Mouse (Mus musculus): ENCODE measurements around the gene Taf9. TPM values are rescaled to one million over a fixed set of nuclear protein-coding genes. Genes with fewer than 3 reads are reported as not detected.

Gene Taf9
- polyA plus RNA-seq, 1 experiment, result 1.8 TPM

DNA sequence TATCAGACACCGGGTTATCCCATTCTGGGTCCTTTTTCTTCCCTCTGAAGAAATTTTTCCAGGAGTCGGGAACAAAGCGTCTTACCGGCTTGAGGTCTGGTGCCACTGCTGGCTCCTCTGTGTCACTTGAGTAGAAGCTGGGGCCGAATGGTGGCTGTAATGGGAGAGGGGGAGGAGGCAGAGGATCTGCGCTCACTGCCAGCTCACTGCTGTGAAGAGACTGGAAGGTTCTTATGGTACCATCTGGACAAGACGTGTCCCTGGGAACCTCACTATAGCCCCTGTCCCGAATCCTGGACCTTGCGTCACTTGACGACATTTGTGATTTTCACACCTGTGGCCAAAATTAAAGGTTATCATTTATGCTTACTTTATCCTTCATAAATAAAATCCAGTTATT is 39.1 kb upstream of the Taf9 start:
- no peaks in the 10 kb centered on the region for H3K4me1 ChIP-seq (ENCODE audit: control insufficient read depth, insufficient read depth, low read length)
- no peaks in the 10 kb centered on the region for H3K36me3 ChIP-seq (ENCODE audit: control insufficient read depth, insufficient read depth, low read length)
- H3K27ac ChIP-seq (ENCODE audit: insufficient read depth, low read depth, low read length), result no peak overlapping the region
- TF ChIP-seq POLR2A (IDR thresholded peaks at IDR 0.05; ENCODE audit: low read depth, low read length), result no peak
- no peak for TF ChIP-seq CTCF (conservative IDR thresholded peaks at IDR 0.05; ENCODE audit: insufficient read depth, insufficient read length, low read depth, low read length)
- H3K27me3 ChIP-seq (replicated peaks; ENCODE audit: control insufficient read depth, insufficient read depth, low read length), result no peaks in the 10 kb centered on the region
- 95% methylated on average over 10 of the region's 10 CpGs for WGBS
- H3K4me3 ChIP-seq (ENCODE audit: insufficient read depth, low read depth, low read length), result no peak overlapping the region
- DNase-seq, result no peak

DNA sequence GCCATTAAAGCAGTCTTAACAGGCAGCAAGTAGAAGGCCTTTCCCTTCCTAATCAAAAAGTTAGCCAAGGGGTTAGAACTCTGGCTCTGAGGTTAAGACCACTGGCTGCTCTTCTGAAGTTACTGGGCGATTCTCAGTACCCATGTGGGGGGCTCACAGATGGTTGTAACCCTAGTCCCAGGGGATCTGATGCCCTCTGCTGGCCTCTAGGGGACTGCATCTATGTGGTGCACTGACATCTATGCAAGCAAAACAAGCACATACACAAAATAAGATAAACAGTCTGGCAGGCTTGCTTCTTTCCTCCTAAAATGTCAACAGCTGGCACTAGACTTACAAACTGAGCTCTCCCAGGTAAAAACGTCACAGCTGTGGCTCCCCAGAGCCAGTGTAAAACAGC is 38.5 kb upstream of the Taf9 start:
- no peak overlapping the region for H3K4me3 ChIP-seq (ENCODE audit: insufficient read depth, low read depth, low read length)
- DNase-seq, result no peak
- no peaks in the 10 kb centered on the region for H3K4me1 ChIP-seq (ENCODE audit: control insufficient read depth, insufficient read depth, low read length)
- H3K36me3 ChIP-seq (ENCODE audit: control insufficient read depth, insufficient read depth, low read length), result no peaks in the 10 kb centered on the region; the same call in 1 of the 2 replicates
- TF ChIP-seq CTCF (conservative IDR thresholded peaks at IDR 0.05; ENCODE audit: insufficient read depth, insufficient read length, low read depth, low read length), result peak; percentile 39
- TF ChIP-seq POLR2A (IDR thresholded peaks at IDR 0.05; ENCODE audit: low read depth, low read length), result no peak
- 63% methylated on average over 2 of the region's 2 CpGs for WGBS
- no peaks in the 10 kb centered on the region for H3K27me3 ChIP-seq (replicated peaks; ENCODE audit: control insufficient read depth, insufficient read depth, low read length)
- H3K27ac ChIP-seq (ENCODE audit: insufficient read depth, low read depth, low read length), result no peak overlapping the region

GRCm38 (mm10) chr13:100616181-100617087 is 34.9 kb upstream of the Taf9 start, which contains the start of gene Marveld2:
Marveld2 (minus strand) TSS chr13:100616971.
- Histone ChIP-seq H3K27me3 (replicated peaks; ENCODE audit: control insufficient read depth, insufficient read depth, low read length) (no peaks in the 10 kb centered on the region), H3K4me1 (ENCODE audit: control insufficient read depth, insufficient read depth, low read length) (no peaks in the 10 kb centered on the region), H3K4me3 (ENCODE audit: insufficient read depth, low read depth, low read length) (peak within 1 kb of the TSS; percentile 81), H3K36me3 (ENCODE audit: control insufficient read depth, insufficient read depth, low read length) (peaks cover 1% of the 10 kb centered on the region; the same call in 1 of the 2 replicates), H3K27ac (ENCODE audit: insufficient read depth, low read depth, low read length) (peak within 1 kb of the TSS; percentile 84)
- peak; percentile 82 for DNase-seq
- WGBS, result 6% methylated on average over 71 of the region's 77 CpGs
- TF ChIP-seq CTCF (conservative IDR thresholded peaks at IDR 0.05; ENCODE audit: insufficient read depth, insufficient read length, low read depth, low read length) (0 out of 2 replicates have a peak, but pooled peaks have one; percentile 29), POLR2A (IDR thresholded peaks at IDR 0.05; ENCODE audit: low read depth, low read length) (no peak)

DNA sequence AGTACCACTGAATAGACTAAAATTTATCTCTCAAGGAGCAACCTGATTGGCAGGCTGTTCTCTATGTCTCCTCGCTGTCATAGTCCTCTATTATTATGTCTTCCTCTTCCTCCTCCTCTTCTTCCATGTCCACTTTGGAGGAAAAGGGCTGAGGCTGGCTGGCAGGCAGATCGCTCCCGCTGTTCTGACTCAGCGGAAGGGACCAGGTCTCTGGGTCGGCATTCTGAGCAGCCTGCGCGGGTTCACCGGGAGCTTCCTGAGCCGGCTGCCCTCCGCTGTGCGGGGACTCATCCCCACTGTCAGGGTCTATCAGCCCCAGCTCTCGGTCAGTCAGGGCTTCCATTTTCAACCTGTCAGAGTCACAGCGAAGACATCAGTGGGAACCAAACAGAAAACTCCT is 33.8 kb upstream of the Taf9 start:
- 90% methylated on average over 13 of the region's 13 CpGs for WGBS
- peaks cover 2% of the 10 kb centered on the region; the same call in 1 of the 2 replicates for H3K36me3 ChIP-seq (ENCODE audit: control insufficient read depth, insufficient read depth, low read length)
- no peaks in the 10 kb centered on the region for H3K4me1 ChIP-seq (ENCODE audit: control insufficient read depth, insufficient read depth, low read length)
- no peak for DNase-seq
- TF ChIP-seq POLR2A (IDR thresholded peaks at IDR 0.05; ENCODE audit: low read depth, low read length), result no peak
- no peak for TF ChIP-seq CTCF (conservative IDR thresholded peaks at IDR 0.05; ENCODE audit: insufficient read depth, insufficient read length, low read depth, low read length)
- H3K27ac ChIP-seq (ENCODE audit: insufficient read depth, low read depth, low read length), result no peak overlapping the region
- H3K4me3 ChIP-seq (ENCODE audit: insufficient read depth, low read depth, low read length), result no peak overlapping the region
- H3K27me3 ChIP-seq (replicated peaks; ENCODE audit: control insufficient read depth, insufficient read depth, low read length), result no peaks in the 10 kb centered on the region

- Histone ChIP-seq H3K4me1 (ENCODE audit: control insufficient read depth, insufficient read depth, low read length) (no peaks in the 10 kb centered on the region), H3K27ac (ENCODE audit: insufficient read depth, low read depth, low read length) (no peak overlapping the region), H3K27me3 (replicated peaks; ENCODE audit: control insufficient read depth, insufficient read depth, low read length) (no peaks in the 10 kb centered on the region), H3K36me3 (ENCODE audit: control insufficient read depth, insufficient read depth, low read length) (peaks cover 5% of the 10 kb centered on the region), H3K4me3 (ENCODE audit: insufficient read depth, low read depth, low read length) (no peak overlapping the region)
- DNase-seq, result no peak
- 87% methylated on average over 4 of the region's 4 CpGs for WGBS
- TF ChIP-seq CTCF (conservative IDR thresholded peaks at IDR 0.05; ENCODE audit: insufficient read depth, insufficient read length, low read depth, low read length) (no peak), POLR2A (IDR thresholded peaks at IDR 0.05; ENCODE audit: low read depth, low read length) (no peak)
These were observed 29.1 kb upstream of the Taf9 start for GRCm38 (mm10) chr13:100622241-100622640.

- 82% methylated on average over 3 of the region's 3 CpGs for WGBS
These were observed 17.2 kb upstream of the Taf9 start for GRCm38 (mm10) chr13:100634106-100634691.

More at GRCm38 (mm10) chr13:100634106-100634691, 17.2 kb upstream of the Taf9 start:
- peaks cover 3% of the 10 kb centered on the region; the same call in 1 of the 2 replicates for H3K36me3 ChIP-seq (ENCODE audit: control insufficient read depth, insufficient read depth, low read length)
- no peaks in the 10 kb centered on the region for H3K4me1 ChIP-seq (ENCODE audit: control insufficient read depth, insufficient read depth, low read length)
- H3K4me3 ChIP-seq (ENCODE audit: insufficient read depth, low read depth, low read length), result no peak overlapping the region
- TF ChIP-seq CTCF (conservative IDR thresholded peaks at IDR 0.05; ENCODE audit: insufficient read depth, insufficient read length, low read depth, low read length) (no peak), POLR2A (IDR thresholded peaks at IDR 0.05; ENCODE audit: low read depth, low read length) (no peak)
- H3K27ac ChIP-seq (ENCODE audit: insufficient read depth, low read depth, low read length), result no peak overlapping the region
- no peak for DNase-seq
- H3K27me3 ChIP-seq (replicated peaks; ENCODE audit: control insufficient read depth, insufficient read depth, low read length), result no peaks in the 10 kb centered on the region
